Mouse (Mus musculus): ENCODE results near the gene Cacna1g. TPM values are rescaled to one million over a fixed set of nuclear protein-coding genes. Genes with fewer than 3 reads are reported as not detected.

Gene Cacna1g
- polyA plus RNA-seq, 1 experiment = 0.83 TPM

GRCm38 (mm10) chr11:94387756-94388155, 86.2 kb downstream of the Cacna1g start:
- H3K4me1 ChIP-seq (ENCODE audit: control insufficient read depth, insufficient read depth, insufficient read length, low read length) = peaks cover 10% of the 10 kb centered on the region
- no peak overlapping the region for H3K4me3 ChIP-seq (ENCODE audit: insufficient read depth, low read depth, low read length)
- no peak overlapping the region for H3K27ac ChIP-seq (replicated peaks; ENCODE audit: low read depth, low read length)

- Histone ChIP-seq H3K27ac (replicated peaks; ENCODE audit: low read depth, low read length) (peak overlapping the region; percentile 38), H3K4me3 (ENCODE audit: insufficient read depth, low read depth, low read length) (no peak overlapping the region), H3K4me1 (ENCODE audit: control insufficient read depth, insufficient read depth, insufficient read length, low read length) (peaks cover 10% of the 10 kb centered on the region)
These were observed 87.8 kb downstream of the Cacna1g start for GRCm38 (mm10) chr11:94385977-94386771.

- Histone ChIP-seq H3K4me1 (ENCODE audit: control insufficient read depth, insufficient read depth, insufficient read length, low read length) (no peaks in the 10 kb centered on the region), H3K4me3 (ENCODE audit: insufficient read depth, low read depth, low read length) (no peak overlapping the region), H3K27ac (replicated peaks; ENCODE audit: low read depth, low read length) (no peak overlapping the region)
These were observed 94.3 kb downstream of the Cacna1g start for GRCm38 (mm10) chr11:94379736-94380135.

GRCm38 (mm10) chr11:94379061-94379460, 94.9 kb downstream of the Cacna1g start:
- Histone ChIP-seq H3K27ac (replicated peaks; ENCODE audit: low read depth, low read length) (no peak overlapping the region), H3K4me3 (ENCODE audit: insufficient read depth, low read depth, low read length) (no peak overlapping the region)

GRCm38 (mm10) chr11:94374276-94374948, 99.6 kb downstream of the Cacna1g start:
- Histone ChIP-seq H3K27ac (replicated peaks; ENCODE audit: low read depth, low read length) (no peak overlapping the region), H3K4me1 (ENCODE audit: control insufficient read depth, insufficient read depth, insufficient read length, low read length) (no peaks in the 10 kb centered on the region), H3K4me3 (ENCODE audit: insufficient read depth, low read depth, low read length) (no peak overlapping the region)

More at GRCm38 (mm10) chr11:94379061-94379460, 94.9 kb downstream of the Cacna1g start:
- H3K4me1 ChIP-seq (ENCODE audit: control insufficient read depth, insufficient read depth, insufficient read length, low read length) = no peaks in the 10 kb centered on the region

GRCm38 (mm10) chr11:94370809-94371208, 103.2 kb downstream of the Cacna1g start:
- no peak overlapping the region for H3K27ac ChIP-seq (replicated peaks; ENCODE audit: low read depth, low read length)
- no peaks in the 10 kb centered on the region for H3K4me1 ChIP-seq (ENCODE audit: control insufficient read depth, insufficient read depth, insufficient read length, low read length)
- H3K4me3 ChIP-seq (ENCODE audit: insufficient read depth, low read depth, low read length) = no peak overlapping the region

GRCm38 (mm10) chr11:94369981-94370380, 104.0 kb downstream of the Cacna1g start:
- Histone ChIP-seq H3K4me3 (ENCODE audit: insufficient read depth, low read depth, low read length) (no peak overlapping the region), H3K27ac (replicated peaks; ENCODE audit: low read depth, low read length) (no peak overlapping the region)

GRCm38 (mm10) chr11:94365340-94365739, 108.7 kb downstream of the Cacna1g start:
- no peaks in the 10 kb centered on the region for H3K4me1 ChIP-seq (ENCODE audit: control insufficient read depth, insufficient read depth, insufficient read length, low read length)
- H3K4me3 ChIP-seq (ENCODE audit: insufficient read depth, low read depth, low read length) = no peak overlapping the region
- H3K27ac ChIP-seq (replicated peaks; ENCODE audit: low read depth, low read length) = no peak overlapping the region

More at GRCm38 (mm10) chr11:94369981-94370380, 104.0 kb downstream of the Cacna1g start:
- no peaks in the 10 kb centered on the region for H3K4me1 ChIP-seq (ENCODE audit: control insufficient read depth, insufficient read depth, insufficient read length, low read length)

- Histone ChIP-seq H3K27ac (replicated peaks; ENCODE audit: low read depth, low read length) (no peak overlapping the region), H3K4me3 (ENCODE audit: insufficient read depth, low read depth, low read length) (no peak overlapping the region), H3K4me1 (ENCODE audit: control insufficient read depth, insufficient read depth, insufficient read length, low read length) (no peaks in the 10 kb centered on the region)
These were observed 110.3 kb downstream of the Cacna1g start for GRCm38 (mm10) chr11:94363690-94364089.

- Histone ChIP-seq H3K27ac (replicated peaks; ENCODE audit: low read depth, low read length) (no peak overlapping the region), H3K4me3 (ENCODE audit: insufficient read depth, low read depth, low read length) (no peak overlapping the region), H3K4me1 (ENCODE audit: control insufficient read depth, insufficient read depth, insufficient read length, low read length) (no peaks in the 10 kb centered on the region)
These were observed 111.9 kb downstream of the Cacna1g start for GRCm38 (mm10) chr11:94362101-94362500.

- no peak overlapping the region for H3K27ac ChIP-seq (replicated peaks; ENCODE audit: low read depth, low read length)
- no peak overlapping the region for H3K4me3 ChIP-seq (ENCODE audit: insufficient read depth, low read depth, low read length)
- H3K4me1 ChIP-seq (ENCODE audit: control insufficient read depth, insufficient read depth, insufficient read length, low read length) = no peaks in the 10 kb centered on the region
These were observed 112.7 kb downstream of the Cacna1g start for GRCm38 (mm10) chr11:94361166-94361870.

GRCm38 (mm10) chr11:94359168-94359567, 114.8 kb downstream of the Cacna1g start:
- no peaks in the 10 kb centered on the region for H3K4me1 ChIP-seq (ENCODE audit: control insufficient read depth, insufficient read depth, insufficient read length, low read length)
- no peak overlapping the region for H3K4me3 ChIP-seq (ENCODE audit: insufficient read depth, low read depth, low read length)
- H3K27ac ChIP-seq (replicated peaks; ENCODE audit: low read depth, low read length) = no peak overlapping the region
